Mouse (Mus musculus) forelimb bud, embryonic 11.5 days (tissue): ENCODE measurements around the gene Tmsb10.

Source experiments
- DNase-seq: peaks from one replicate; pipeline ENCODE4 v3.0.0-alpha.2; 2012; ENCODE audit warnings: low read depth, low spot score

The Tmsb10 gene

GRCm38 (mm10) chr6:72911261-72911660 is 47.3 kb downstream of the Tmsb10 start:
- no peak for DNase-seq
